In genomic region chr6:72260981-72261682, GRCm38 (mm10) we compare ENCODE assay signal across 8 mouse cellular contexts. TPM values are rescaled to one million over a fixed set of nuclear protein-coding genes. Genes with fewer than 3 reads are reported as not detected.
DNase-seq lines count a peak whose midpoint lies in the region; ATAC-seq and TF ChIP-seq lines count a peak whose summit lies in the region.

No protein-coding gene starts in this region.

- H3K4me1 ChIP-seq in CH12.LX (ENCODE audit: control insufficient read depth in 1 of 2, insufficient read depth in 2 of 2) = peaks cover 6 to 7% of the 10 kb centered on the region in 2 experiments
- H3K4me1 ChIP-seq in forebrain, embryonic 12.5 days = no peaks in the 10 kb centered on the region
- peaks cover 11% of the 10 kb centered on the region; the same call in 1 of the 2 replicates for H3K4me1 ChIP-seq in liver, embryonic 16.5 days (ENCODE audit: control insufficient read depth, low read depth, low read length)
- no peaks in the 10 kb centered on the region for H3K4me1 ChIP-seq in neural tube, embryonic 14.5 days (ENCODE audit: control insufficient read depth, insufficient read depth, low read length)
- peaks cover 2% of the 10 kb centered on the region; the same call in 1 of the 2 replicates for H3K4me1 ChIP-seq in testis, adult 2 months (ENCODE audit: control insufficient read depth, insufficient read depth, low read length)

- H3K79me2 ChIP-seq in CH12.LX (replicated peaks; ENCODE audit: control insufficient read depth, extremely low read depth, insufficient read depth, poor library complexity, severe bottlenecking) = no peaks in the 10 kb centered on the region

- no peaks in the 10 kb centered on the region for H3K36me3 ChIP-seq in CH12.LX (replicated peaks in 1 of 2; ENCODE audit: control insufficient read depth in 1 of 2, insufficient read depth in 1 of 2, low read length in 1 of 2)
- H3K36me3 ChIP-seq in forebrain, embryonic 12.5 days (replicated peaks) = no peaks in the 10 kb centered on the region
- H3K36me3 ChIP-seq in liver, embryonic 16.5 days (ENCODE audit: control insufficient read depth, insufficient read depth) = no peaks in the 10 kb centered on the region
- H3K36me3 ChIP-seq in neural tube, embryonic 14.5 days (ENCODE audit: control insufficient read depth, insufficient read depth, low read length) = no peaks in the 10 kb centered on the region
- H3K36me3 ChIP-seq in testis, adult 2 months (ENCODE audit: control insufficient read depth, insufficient read depth, low read length) = no peaks in the 10 kb centered on the region

- dilution Hi-C loops in CH12.LX (cut with MboI; ENCODE audit: extremely low pct_ligation_motif_present, extremely low pct_unique_long_range_greater_than_20kb, low sequenced_read_pairs) = no loop called here

- no peak for TF ChIP-seq EP300 in CH12.LX (IDR thresholded peaks at IDR 0.05; ENCODE audit: low read length)

- no peak overlapping the region for H3K9ac ChIP-seq in CH12.LX (ENCODE audit: insufficient read depth, low read depth)
- no peak overlapping the region for H3K9ac ChIP-seq in forebrain, embryonic 12.5 days
- no peak overlapping the region for H3K9ac ChIP-seq in liver, embryonic 16.5 days (ENCODE audit: low read depth, low read length)
- H3K9ac ChIP-seq in neural tube, embryonic 14.5 days (replicated peaks; ENCODE audit: low read depth, low read length) = no peak overlapping the region

- 32% methylated on average over 19 of the region's 19 CpGs for WGBS in forebrain, embryonic 12.5 days
- 32% methylated on average over 19 of the region's 19 CpGs for WGBS in liver, embryonic 16.5 days (ENCODE audit: insufficient replicate concordance)
- WGBS in neural tube, embryonic 14.5 days = 32% methylated on average over 19 of the region's 19 CpGs

- TF ChIP-seq RAD21 in CH12.LX (IDR thresholded peaks at IDR 0.05; ENCODE audit: low read depth, low read length) = peak; percentile 99

- TF ChIP-seq POLR2A in CH12.LX (IDR thresholded peaks at IDR 0.05; ENCODE audit: low read depth, low read length) = no peak
- no peak for TF ChIP-seq POLR2A in testis, adult 2 months (IDR thresholded peaks at IDR 0.05; ENCODE audit: control insufficient read depth, low read depth, low read length)

- peak; percentile 91 for ATAC-seq in forebrain, embryonic 12.5 days (ENCODE audit: low FRiP score)
- ATAC-seq in liver, embryonic 16.5 days (ENCODE audit: low read depth) = peak; percentile 80
- peak; percentile 94 for ATAC-seq in neural tube, embryonic 14.5 days (ENCODE audit: low read depth)

- intact Hi-C loops in heart, postnatal 10 days (cut with DNase I) = loop anchor here (1.0 to 5.0 kb wide), 3 partner anchors 24 to 334 kb away; no protein-coding TSS in a partner anchor

- H3K4me3 ChIP-seq in CH12.LX (replicated peaks in 1 of 3; ENCODE audit: low read depth in 2 of 3, low read length in 2 of 3, poor library complexity in 1 of 3) = no peak overlapping the region
- H3K4me3 ChIP-seq in forebrain, embryonic 12.5 days (replicated peaks) = no peak overlapping the region
- H3K4me3 ChIP-seq in liver, embryonic 16.5 days (ENCODE audit: low read depth, low read length) = no peak overlapping the region
- no peak overlapping the region for H3K4me3 ChIP-seq in neural tube, embryonic 14.5 days (ENCODE audit: low read depth, low read length)
- H3K4me3 ChIP-seq in testis, adult 2 months (ENCODE audit: control insufficient read depth, low read depth, low read length) = no peak overlapping the region

- TF ChIP-seq CTCF in CH12.LX (conservative IDR thresholded peaks at IDR 0.05 in 1 of 2, IDR thresholded peaks at IDR 0.05 in 1 of 2; ENCODE audit: low read depth in 2 of 2, low read length in 2 of 2) = peak; percentile 87 to 98
- peak; percentile 96 for TF ChIP-seq CTCF in testis, adult 2 months (IDR thresholded peaks at IDR 0.05; ENCODE audit: control insufficient read depth, insufficient read depth, insufficient replicate concordance, low read depth, low read length)

- peaks cover 47% of the 10 kb centered on the region for H3K27me3 ChIP-seq in CH12.LX (replicated peaks)
- peaks cover 17% of the 10 kb centered on the region for H3K27me3 ChIP-seq in forebrain, embryonic 12.5 days
- peaks cover 20% of the 10 kb centered on the region for H3K27me3 ChIP-seq in liver, embryonic 16.5 days (ENCODE audit: control insufficient read depth, insufficient read depth, low read depth, low read length)
- H3K27me3 ChIP-seq in neural tube, embryonic 14.5 days (ENCODE audit: control insufficient read depth, insufficient read depth, low read length) = no peaks in the 10 kb centered on the region
- no peaks in the 10 kb centered on the region for H3K27me3 ChIP-seq in testis, adult 2 months (ENCODE audit: control insufficient read depth, insufficient read depth, low read length)

- DNase-seq in CH12.LX (ENCODE audit: extremely low read depth) = peak; percentile 79
- DNase-seq in c-Kit-positive CD71-positive TER-119-negative erythroid progenitor cells, embryonic 14.5 days (ENCODE audit: low read depth) = peak; percentile 64
- DNase-seq in heart, postnatal 10 days = peak; percentile 95 to 97
- peak; percentile 98 to 99 for DNase-seq in kidney, postnatal 4 days

- H3K27ac ChIP-seq in CH12.LX (ENCODE audit: insufficient read depth, low read depth) = no peak overlapping the region
- H3K27ac ChIP-seq in forebrain, embryonic 12.5 days = no peak overlapping the region
- H3K27ac ChIP-seq in liver, embryonic 16.5 days (ENCODE audit: low read length) = no peak overlapping the region
- H3K27ac ChIP-seq in neural tube, embryonic 14.5 days (ENCODE audit: low read depth, low read length) = no peak overlapping the region
- H3K27ac ChIP-seq in testis, adult 2 months (ENCODE audit: control insufficient read depth, insufficient read depth, low read depth, low read length) = no peak overlapping the region

- H3K4me2 ChIP-seq in CH12.LX (ENCODE audit: insufficient read depth, low read depth, poor library complexity, severe bottlenecking) = no peak overlapping the region
- no peak overlapping the region for H3K4me2 ChIP-seq in forebrain, embryonic 12.5 days
- H3K4me2 ChIP-seq in liver, embryonic 16.5 days (ENCODE audit: low read depth, low read length) = no peak overlapping the region
- H3K4me2 ChIP-seq in neural tube, embryonic 14.5 days (ENCODE audit: low read depth, low read length) = no peak overlapping the region

- in situ Hi-C loops in CH12.LX (cut with MboI; ENCODE audit: low pct_ligation_motif_present, low pct_unique_long_range_greater_than_20kb, low sequenced_read_pairs) = no loop called here

- no peaks in the 10 kb centered on the region for H3K9me3 ChIP-seq in CH12.LX (replicated peaks; ENCODE audit: low read length)
- no peaks in the 10 kb centered on the region for H3K9me3 ChIP-seq in forebrain, embryonic 12.5 days
- H3K9me3 ChIP-seq in liver, embryonic 16.5 days (replicated peaks; ENCODE audit: control insufficient read depth, low read length) = no peaks in the 10 kb centered on the region
- H3K9me3 ChIP-seq in neural tube, embryonic 14.5 days (ENCODE audit: control insufficient read depth, low read length) = no peaks in the 10 kb centered on the region

TF ChIP-seq in CH12.LX, 34 proteins besides CTCF, POLR2A, EP300 and RAD21 (continues in another document):
- no peak for TF ChIP-seq JUN (IDR thresholded peaks at IDR 0.05; ENCODE audit: insufficient read depth, low read depth, low read length)
- TF ChIP-seq GABPA (IDR thresholded peaks at IDR 0.05; ENCODE audit: insufficient replicate concordance, low read depth, low read length) = no peak
- peak; percentile 42 for TF ChIP-seq BHLHE40 (IDR thresholded peaks at IDR 0.05; ENCODE audit: low read depth, low read length)
- TF ChIP-seq MXI1 (IDR thresholded peaks at IDR 0.05; ENCODE audit: low read depth, low read length) = no peak
- TF ChIP-seq MAFK (IDR thresholded peaks at IDR 0.05; ENCODE audit: insufficient replicate concordance, low read length) = no peak
- TF ChIP-seq IRF4 (IDR thresholded peaks at IDR 0.05; ENCODE audit: low read depth, low read length) = peak; percentile 26; the same call in 1 of the 2 replicates
- TF ChIP-seq MAX (IDR thresholded peaks at IDR 0.05; ENCODE audit: low read length) = no peak
- TF ChIP-seq PAX5 (IDR thresholded peaks at IDR 0.05; ENCODE audit: low read length) = no peak
- no peak for TF ChIP-seq USF2 (conservative IDR thresholded peaks at IDR 0.05; ENCODE audit: low read depth, low read length)
- TF ChIP-seq RCOR1 (conservative IDR thresholded peaks at IDR 0.05; ENCODE audit: low read depth, low read length) = no peak
- peak; percentile 42; the same call in 1 of the 2 replicates for TF ChIP-seq ZNF384 (IDR thresholded peaks at IDR 0.05; ENCODE audit: low read depth, low read length)
- TF ChIP-seq MEF2A (IDR thresholded peaks at IDR 0.05; ENCODE audit: borderline replicate concordance, low read depth, low read length) = peak; percentile 66; the same call in 1 of the 2 replicates
- TF ChIP-seq MYC (IDR thresholded peaks at IDR 0.05; ENCODE audit: low read depth, low read length) = no peak
- no peak for TF ChIP-seq POLR2AphosphoS2 (IDR thresholded peaks at IDR 0.05; ENCODE audit: low read depth, low read length)
- 0 out of 2 replicates have a peak, but pooled peaks have one; percentile 28 for TF ChIP-seq TCF12 (IDR thresholded peaks at IDR 0.05; ENCODE audit: low read depth, low read length)
- no peak for TF ChIP-seq MAZ (IDR thresholded peaks at IDR 0.05; ENCODE audit: low read depth, low read length)
- no peak for TF ChIP-seq SIN3A (IDR thresholded peaks at IDR 0.05; ENCODE audit: low read length)
- no peak for TF ChIP-seq TBP (conservative IDR thresholded peaks at IDR 0.05; ENCODE audit: low read depth, low read length)

RNA-seq across cellular contexts. Expression of gene Atoh8, which starts 25.8 kb away (rescaled TPM):
- total RNA-seq in CH12.LX (2012; rRNA removed) (4.7 and 5.0 TPM in 2 replicates), CH12.LX (2014; rRNA removed) (0.23 and 0.31 TPM in 2 replicates)
- polyA plus RNA-seq in CH12.LX (2012; ENCODE audit: insufficient read length, low read depth) = 1.1 and 1.6 TPM in 2 replicates
- polyA plus RNA-seq in forebrain, embryonic 12.5 days (2016; fragmentation: Nextera tagmentation; extraction: Ambion mirVana) = 6.5 and 7.5 TPM in 2 replicates
- total RNA-seq in heart, postnatal 10 days (2021) = 1 to 10 TPM; 8.6 TPM
- 0.90 and 0.92 TPM in 2 replicates for polyA plus RNA-seq in liver, embryonic 16.5 days (2015; fragmentation: Nextera tagmentation; extraction: Ambion mirVana)
- 1.1 and 2.4 TPM in 2 replicates for polyA plus RNA-seq in neural tube, embryonic 14.5 days (2014; fragmentation: Nextera tagmentation; extraction: Ambion mirVana)
- polyA plus RNA-seq in testis, adult 2 months (2012; rRNA removed) = 390 and 420 TPM in 2 replicates

RNA-seq across cellular contexts. Expression of gene Sftpb, which starts 43.3 kb away (rescaled TPM):
- total RNA-seq in CH12.LX (2012; rRNA removed) (not detected in 2 replicates), CH12.LX (2014; rRNA removed) (not detected in 2 replicates)
- polyA plus RNA-seq in CH12.LX (2012; ENCODE audit: insufficient read length, low read depth) = not detected in 2 replicates
- not detected in 2 replicates for polyA plus RNA-seq in forebrain, embryonic 12.5 days (2016; fragmentation: Nextera tagmentation; extraction: Ambion mirVana)
- not detected for total RNA-seq in heart, postnatal 10 days (2021)
- polyA plus RNA-seq in liver, embryonic 16.5 days (2015; fragmentation: Nextera tagmentation; extraction: Ambion mirVana) = not detected in 2 replicates
- not detected in 2 replicates for polyA plus RNA-seq in neural tube, embryonic 14.5 days (2014; fragmentation: Nextera tagmentation; extraction: Ambion mirVana)
- 0.06 and 0.16 TPM in 2 replicates for polyA plus RNA-seq in testis, adult 2 months (2012; rRNA removed)

Comparison
In these comparisons a context has a peak if more than half of its experiments do, and no peak if none do; other contexts are left out.
1. RNA of gene Atoh8, which starts 25.8 kb away (polyA plus RNA-seq): 390 to 420 TPM in testis, adult 2 months; 6.5 to 7.5 TPM in forebrain, embryonic 12.5 days, 1.1 to 1.6 TPM in CH12.LX, 1.1 to 2.4 TPM in neural tube, embryonic 14.5 days and 0.90 to 0.92 TPM in liver, embryonic 16.5 days; every median in the first group is over 10 times any median in the second.
2. Peak in every context shown above with its lines, with median percentiles within 50 percentile points of each other: DNase-seq and ATAC-seq.